ENCODE assay signal across 8 mouse cellular contexts in the genomic region with DNA sequence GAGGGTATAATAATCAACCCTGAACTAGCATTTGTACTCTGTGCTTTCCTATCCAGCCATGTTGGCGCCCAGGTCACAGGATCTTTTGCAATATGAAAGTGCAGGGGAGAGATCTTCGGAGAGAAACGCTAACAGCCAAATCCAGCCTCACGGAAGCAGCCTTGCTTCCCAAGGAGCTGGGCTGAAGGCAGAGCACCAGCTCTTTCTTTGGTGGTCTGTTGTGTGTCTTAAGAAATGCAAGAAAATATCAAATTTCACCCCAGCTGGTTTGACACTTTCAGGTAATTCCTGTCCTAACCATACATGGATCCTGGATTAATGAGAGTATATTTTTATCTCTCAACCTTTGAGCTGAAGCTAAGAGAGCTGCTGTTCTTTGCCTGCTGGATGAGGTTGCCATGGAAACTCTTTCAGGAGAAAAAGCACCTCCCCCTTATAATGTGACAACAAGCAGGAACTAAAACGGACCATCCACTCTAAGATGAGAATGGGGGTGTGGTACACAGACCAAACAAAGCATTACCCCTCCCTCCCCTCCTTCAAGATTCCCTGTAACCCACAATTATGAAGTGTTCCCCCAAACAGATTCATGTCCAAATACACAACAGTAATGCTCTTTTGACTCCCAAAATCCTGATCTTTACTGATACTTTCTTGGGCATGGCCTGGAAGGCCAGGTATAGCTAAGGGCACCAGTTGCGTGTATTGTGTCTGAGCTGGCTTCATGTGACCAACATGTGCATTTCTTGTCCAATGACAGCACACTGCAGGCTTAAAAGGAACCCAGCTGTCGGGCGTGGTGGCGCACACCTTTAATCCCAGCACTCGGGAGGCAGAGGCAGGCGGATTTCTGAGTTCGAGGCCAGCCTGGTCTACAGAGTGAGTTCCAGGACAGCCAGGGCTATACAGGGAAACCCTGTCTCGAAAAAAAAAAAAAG. TPM values are rescaled to one million over a fixed set of nuclear protein-coding genes. Genes with fewer than 3 reads are reported as not detected.
A peak's percentile ranks its signal among the peaks of the same experiment; 100 is the strongest.
DNase-seq lines count a peak whose midpoint lies in the region; ATAC-seq and TF ChIP-seq lines count a peak whose summit lies in the region.

No protein-coding gene starts in this region.

- no peaks in the 10 kb centered on the region for H3K36me3 ChIP-seq in embryonic facial prominence, embryonic 11.5 days (replicated peaks; ENCODE audit: control insufficient read depth, insufficient read depth, low read depth, low read length)
- no peaks in the 10 kb centered on the region for H3K36me3 ChIP-seq in hindbrain, embryonic 14.5 days (replicated peaks; ENCODE audit: control insufficient read depth, insufficient read depth)
- no peaks in the 10 kb centered on the region for H3K36me3 ChIP-seq in midbrain, embryonic 10.5 days

- 55% methylated on average over 13 of the region's 13 CpGs for WGBS in lung, adult 2 months
- 54% methylated on average over 13 of the region's 13 CpGs for WGBS in embryonic facial prominence, embryonic 11.5 days
- 50% methylated on average over 13 of the region's 13 CpGs for WGBS in hindbrain, embryonic 14.5 days
- 53% methylated on average over 13 of the region's 13 CpGs for WGBS in midbrain, embryonic 10.5 days

- no peak overlapping the region for H3K27ac ChIP-seq in embryonic facial prominence, embryonic 11.5 days (replicated peaks; ENCODE audit: low read depth, low read length)
- peak overlapping the region; percentile 98 for H3K27ac ChIP-seq in hindbrain, embryonic 14.5 days
- H3K27ac ChIP-seq in midbrain, embryonic 10.5 days (replicated peaks), result peak overlapping the region; percentile 85

- peak; percentile 29; the same call in 1 of the 2 replicates for ATAC-seq in embryonic facial prominence, embryonic 11.5 days (replicated peaks; ENCODE audit: insufficient number of reproducible peaks, low FRiP score, low TSS enrichment, low read depth)
- ATAC-seq in hindbrain, embryonic 14.5 days (ENCODE audit: low FRiP score), result peak; percentile 85
- no peak; the same call in 1 of the 2 replicates for ATAC-seq in granulocyte monocyte progenitor cell, adult 5-6 weeks (replicated peaks; ENCODE audit: poor library complexity, severe bottlenecking)

- peaks cover 2% of the 10 kb centered on the region; the same call in 1 of the 2 replicates for H3K27me3 ChIP-seq in embryonic facial prominence, embryonic 11.5 days (ENCODE audit: control insufficient read depth, insufficient read depth, low read length)
- no peaks in the 10 kb centered on the region for H3K27me3 ChIP-seq in hindbrain, embryonic 14.5 days (ENCODE audit: control insufficient read depth, insufficient read depth, low read length)
- H3K27me3 ChIP-seq in midbrain, embryonic 10.5 days (ENCODE audit: low read depth, poor library complexity, severe bottlenecking), result peaks cover 17% of the 10 kb centered on the region

- peak overlapping the region; percentile 66 for H3K4me2 ChIP-seq in embryonic facial prominence, embryonic 11.5 days (ENCODE audit: low read depth, low read length)
- H3K4me2 ChIP-seq in hindbrain, embryonic 14.5 days (replicated peaks), result peak overlapping the region; percentile 86

- peak overlapping the region; percentile 12 for H3K4me3 ChIP-seq in lung, adult 2 months (replicated peaks; ENCODE audit: extremely low read depth, low read depth, low read length)
- H3K4me3 ChIP-seq in embryonic facial prominence, embryonic 11.5 days (ENCODE audit: low read depth, low read length), result peak overlapping the region; percentile 31
- H3K4me3 ChIP-seq in hindbrain, embryonic 14.5 days (replicated peaks; ENCODE audit: low read length), result peak overlapping the region; percentile 39
- H3K4me3 ChIP-seq in midbrain, embryonic 10.5 days, result peak overlapping the region; percentile 56

- peak overlapping the region; percentile 52 for H3K9ac ChIP-seq in embryonic facial prominence, embryonic 11.5 days (replicated peaks; ENCODE audit: low read length)
- peak overlapping the region; percentile 74 for H3K9ac ChIP-seq in hindbrain, embryonic 14.5 days

- H3K4me1 ChIP-seq in lung, adult 2 months (ENCODE audit: control insufficient read depth, insufficient read depth, low read length), result no peaks in the 10 kb centered on the region
- no peaks in the 10 kb centered on the region for H3K4me1 ChIP-seq in embryonic facial prominence, embryonic 11.5 days (ENCODE audit: control insufficient read depth, insufficient read depth, low read length)
- H3K4me1 ChIP-seq in hindbrain, embryonic 14.5 days (replicated peaks; ENCODE audit: control insufficient read depth, insufficient read depth, low read length), result peaks cover 16% of the 10 kb centered on the region
- H3K4me1 ChIP-seq in midbrain, embryonic 10.5 days, result peaks cover 30% of the 10 kb centered on the region

- TF ChIP-seq POLR2A in lung, adult 2 months (IDR thresholded peaks at IDR 0.05; ENCODE audit: borderline replicate concordance, extremely low read depth, low read depth, low read length), result no peak

- peak; percentile 14 for DNase-seq in lung, adult 2 months
- DNase-seq in lung, postnatal 25 days (ENCODE audit: low spot score), result no peak
- DNase-seq in embryonic facial prominence, embryonic 11.5 days (ENCODE audit: low spot score), result peak; percentile 41
- DNase-seq in hindbrain, embryonic 14.5 days (ENCODE audit: low spot score), result peak; percentile 79
- peak; percentile 67 for DNase-seq in left cerebral cortex, adult 11 months (ENCODE audit: low spot score)
- peak; percentile 33 for DNase-seq in midbrain, embryonic 10.5 days (ENCODE audit: low spot score)
- peak; percentile 40 for DNase-seq in testis, postnatal 10 days (ENCODE audit: low spot score)

- H3K9me3 ChIP-seq in embryonic facial prominence, embryonic 11.5 days (replicated peaks; ENCODE audit: control insufficient read depth, low read length), result no peaks in the 10 kb centered on the region
- H3K9me3 ChIP-seq in hindbrain, embryonic 14.5 days (ENCODE audit: control insufficient read depth, low read length), result no peaks in the 10 kb centered on the region
- no peaks in the 10 kb centered on the region for H3K9me3 ChIP-seq in midbrain, embryonic 10.5 days (replicated peaks)

- TF ChIP-seq CTCF in lung, adult 2 months (IDR thresholded peaks at IDR 0.05; ENCODE audit: insufficient read depth, low read length), result no peak

RNA-seq across cellular contexts. Expression of gene Scn3b, which starts 26.8 kb away (rescaled TPM):
- 23.6 and 33.2 TPM in 2 replicates for polyA plus RNA-seq in lung, adult 2 months (2012; rRNA removed)
- 4.1 and 6.7 TPM in 2 replicates for polyA plus RNA-seq in embryonic facial prominence, embryonic 11.5 days (2014; fragmentation: Nextera tagmentation; extraction: Ambion mirVana)
- 168 and 194 TPM in 2 replicates for polyA plus RNA-seq in hindbrain, embryonic 14.5 days (2014; fragmentation: Nextera tagmentation; extraction: Ambion mirVana)
- polyA plus RNA-seq in midbrain, embryonic 10.5 days (2016; fragmentation: Nextera tagmentation; extraction: Ambion mirVana), result 5.4 and 11.7 TPM in 2 replicates
- 2.6 TPM in 1 of 2 replicates, not detected in the other for total RNA-seq in granulocyte monocyte progenitor cell, adult 5-6 weeks (2014; fragmentation: Nextera tagmentation)
- total RNA-seq in granulocyte monocyte progenitor cell, adult 5-6 weeks (2017), result not detected in 2 replicates

RNA-seq across cellular contexts. Expression of gene Zfp202, which starts 50.1 kb away (rescaled TPM):
- polyA plus RNA-seq in lung, adult 2 months (2012; rRNA removed), result 0.65 and 1.1 TPM in 2 replicates
- polyA plus RNA-seq in embryonic facial prominence, embryonic 11.5 days (2014; fragmentation: Nextera tagmentation; extraction: Ambion mirVana), result 7.9 TPM in 2 replicates
- 11.1 and 12.1 TPM in 2 replicates for polyA plus RNA-seq in hindbrain, embryonic 14.5 days (2014; fragmentation: Nextera tagmentation; extraction: Ambion mirVana)
- 7.0 and 7.1 TPM in 2 replicates for polyA plus RNA-seq in midbrain, embryonic 10.5 days (2016; fragmentation: Nextera tagmentation; extraction: Ambion mirVana)
- total RNA-seq in granulocyte monocyte progenitor cell, adult 5-6 weeks (2014; fragmentation: Nextera tagmentation), result 4.1 and 4.8 TPM in 2 replicates
- total RNA-seq in granulocyte monocyte progenitor cell, adult 5-6 weeks (2017), result 4.4 and 4.5 TPM in 2 replicates
